Mouse (Mus musculus) retina, postnatal 1 day (tissue): ENCODE results near the gene Map4k5.

Experiments
- DNase-seq: peaks from one replicate; pipeline ENCODE4 v3.0.0-alpha.2; 2012

Gene Map4k5

GRCm38 (mm10) chr12:69838376-69838775, 54.6 kb downstream of the Map4k5 start:
- DNase-seq: no peak

- no peak for DNase-seq
These were observed 58.9 kb downstream of the Map4k5 start for GRCm38 (mm10) chr12:69833982-69834604.

GRCm38 (mm10) chr12:69831239-69831910, 61.6 kb downstream of the Map4k5 start:
- no peak for DNase-seq

- no peak for DNase-seq
These were observed 64.8 kb downstream of the Map4k5 start for GRCm38 (mm10) chr12:69828214-69828613.

- DNase-seq: no peak
These were observed 68.0 kb downstream of the Map4k5 start for GRCm38 (mm10) chr12:69824881-69825597.

GRCm38 (mm10) chr12:69814272-69814671, 78.7 kb downstream of the Map4k5 start:
- peak; percentile 84 for DNase-seq

GRCm38 (mm10) chr12:69813596-69813995, 79.4 kb downstream of the Map4k5 start:
- no peak for DNase-seq

- DNase-seq: no peak
These were observed 80.0 kb downstream of the Map4k5 start for GRCm38 (mm10) chr12:69812986-69813385.

- DNase-seq: no peak
These were observed 81.0 kb downstream of the Map4k5 start for GRCm38 (mm10) chr12:69811976-69812375.

- DNase-seq: no peak
These were observed 83.6 kb downstream of the Map4k5 start for GRCm38 (mm10) chr12:69809439-69809838.

GRCm38 (mm10) chr12:69807399-69807985, 85.5 kb downstream of the Map4k5 start:
- DNase-seq: no peak

- no peak for DNase-seq
These were observed 87.9 kb downstream of the Map4k5 start for GRCm38 (mm10) chr12:69805148-69805547.

GRCm38 (mm10) chr12:69804393-69805070, 88.5 kb downstream of the Map4k5 start:
- DNase-seq: no peak

GRCm38 (mm10) chr12:69803196-69803595, 89.8 kb downstream of the Map4k5 start:
- no peak for DNase-seq

GRCm38 (mm10) chr12:69800586-69800985, 92.4 kb downstream of the Map4k5 start:
- no peak for DNase-seq

- DNase-seq: no peak
These were observed 96.7 kb downstream of the Map4k5 start for GRCm38 (mm10) chr12:69796311-69796710.

GRCm38 (mm10) chr12:69790530-69791505, 102.2 kb downstream of the Map4k5 start, which contains the start of gene Cdkl1:
TSS of gene Cdkl1 (minus strand) at chr12:69791267.
- peak; percentile 86 for DNase-seq

- no peak for DNase-seq
These were observed 103.1 kb downstream of the Map4k5 start for GRCm38 (mm10) chr12:69789766-69790529.

GRCm38 (mm10) chr12:69788380-69788779, 104.6 kb downstream of the Map4k5 start:
- no peak for DNase-seq

GRCm38 (mm10) chr12:69785471-69785870, 107.5 kb downstream of the Map4k5 start:
- DNase-seq: no peak
